Mouse (Mus musculus): ENCODE measurements at regions not wholly inside any gene's neighbourhood (a gene's known extent, or its start where the extent isn't known, plus 50 kb on each side); places are given as distances from the start of the nearest gene placed in this dataset.

DNA sequence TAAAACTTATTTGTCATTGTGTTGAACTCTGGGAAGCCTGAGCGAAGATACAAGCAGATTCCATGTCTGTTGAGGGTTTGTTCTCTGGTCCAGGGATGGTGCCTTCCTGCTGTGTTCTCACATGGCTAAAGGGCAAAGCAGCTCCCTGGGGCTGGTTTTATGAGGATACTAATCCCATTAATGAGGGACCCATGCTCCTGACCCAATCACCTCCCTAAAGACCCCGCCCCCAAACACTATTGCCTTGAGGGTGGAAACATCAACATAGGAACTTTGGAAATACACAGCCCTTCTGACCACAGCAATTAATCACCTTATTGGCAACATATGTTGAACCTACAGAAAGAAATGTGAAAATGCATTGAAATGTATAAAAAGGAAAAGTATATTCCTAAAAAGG, 88.5 kb upstream of the BC052040 start:
- H3K9ac ChIP-seq (ENCODE audit: low read depth, low read length), result no peak overlapping the region

GRCm38 (mm10) chr2:115499904-115500303, 81.6 kb upstream of the BC052040 start:
- WGBS, result 83% methylated on average over 2 of the region's 2 CpGs
- H3K9ac ChIP-seq (ENCODE audit: low read depth, low read length), result no peak overlapping the region
- no peaks in the 10 kb centered on the region for H3K27me3 ChIP-seq (replicated peaks; ENCODE audit: control insufficient read depth, insufficient read depth, low read length)
- no peaks in the 10 kb centered on the region for H3K4me1 ChIP-seq (ENCODE audit: control insufficient read depth, insufficient read depth, low read length)
- no peak overlapping the region for H3K4me2 ChIP-seq (ENCODE audit: low read depth, low read length)
- H3K36me3 ChIP-seq (ENCODE audit: control insufficient read depth, insufficient read depth, low read length), result no peaks in the 10 kb centered on the region
- no peak overlapping the region for H3K27ac ChIP-seq (ENCODE audit: low read length)
- ATAC-seq, result no peak
- H3K9me3 ChIP-seq (ENCODE audit: control insufficient read depth, low read length), result no peaks in the 10 kb centered on the region
- H3K4me3 ChIP-seq (ENCODE audit: low read length), result no peak overlapping the region

More for the DNA sequence above, 88.5 kb upstream of the BC052040 start:
- 76% methylated on average over 2 of the region's 2 CpGs for WGBS
- H3K27me3 ChIP-seq (replicated peaks; ENCODE audit: control insufficient read depth, insufficient read depth, low read length), result no peaks in the 10 kb centered on the region
- H3K36me3 ChIP-seq (ENCODE audit: control insufficient read depth, insufficient read depth, low read length), result no peaks in the 10 kb centered on the region
- no peak overlapping the region for H3K27ac ChIP-seq (ENCODE audit: low read length)
- no peak for ATAC-seq
- H3K9me3 ChIP-seq (ENCODE audit: control insufficient read depth, low read length), result no peaks in the 10 kb centered on the region
- H3K4me1 ChIP-seq (ENCODE audit: control insufficient read depth, insufficient read depth, low read length), result no peaks in the 10 kb centered on the region
- H3K4me3 ChIP-seq (ENCODE audit: low read length), result no peak overlapping the region
- H3K4me2 ChIP-seq (ENCODE audit: low read depth, low read length), result no peak overlapping the region

DNA sequence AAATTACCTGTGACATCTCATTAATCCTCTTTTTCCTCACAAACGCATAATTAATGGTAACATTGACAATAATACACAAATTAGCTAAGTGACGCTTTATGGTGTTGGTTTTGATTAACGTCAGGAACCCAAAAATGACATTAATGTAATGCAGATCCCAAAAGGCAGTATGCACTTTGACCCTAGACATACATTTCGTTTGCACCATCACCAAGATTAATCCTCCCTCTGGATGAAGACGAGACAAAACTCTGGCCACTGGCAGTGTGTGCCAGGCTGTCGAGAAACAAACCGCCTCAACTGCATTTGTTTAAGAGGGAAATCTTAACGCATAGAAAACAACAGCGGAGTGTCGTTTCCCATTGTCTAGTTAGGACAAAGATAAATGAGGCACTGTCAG, 72.0 kb upstream of the BC052040 start:
- Histone ChIP-seq H3K27ac (ENCODE audit: low read length) (no peak overlapping the region), H3K9ac (ENCODE audit: low read depth, low read length) (no peak overlapping the region), H3K36me3 (ENCODE audit: control insufficient read depth, insufficient read depth, low read length) (no peaks in the 10 kb centered on the region), H3K4me3 (ENCODE audit: low read length) (no peak overlapping the region), H3K9me3 (ENCODE audit: control insufficient read depth, low read length) (no peaks in the 10 kb centered on the region), H3K4me1 (ENCODE audit: control insufficient read depth, insufficient read depth, low read length) (peaks cover 7% of the 10 kb centered on the region), H3K4me2 (ENCODE audit: low read depth, low read length) (no peak overlapping the region), H3K27me3 (replicated peaks; ENCODE audit: control insufficient read depth, insufficient read depth, low read length) (no peaks in the 10 kb centered on the region)
- ATAC-seq, result no peak
- WGBS, result 53% methylated on average over 10 of the region's 10 CpGs

DNA sequence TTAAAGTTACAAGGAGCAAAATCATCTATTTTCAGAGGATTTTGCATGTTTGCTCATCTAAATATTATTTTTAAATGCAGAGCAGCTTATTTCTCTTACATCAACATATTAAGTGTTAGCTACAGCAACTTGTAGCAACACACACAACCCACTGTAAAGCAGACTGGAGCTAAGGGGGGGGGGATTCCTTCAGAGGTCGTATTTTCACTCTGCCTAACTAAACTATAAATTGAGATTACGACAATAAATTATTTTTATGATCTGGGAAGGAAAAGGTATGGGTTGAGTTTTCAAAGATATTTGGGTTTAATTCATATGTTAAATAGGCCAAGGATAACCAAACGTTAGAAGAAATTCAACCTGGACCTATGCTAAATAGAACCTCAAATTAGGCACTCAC, 70.4 kb upstream of the BC052040 start:
- no peak overlapping the region for H3K9ac ChIP-seq (ENCODE audit: low read depth, low read length)
- H3K36me3 ChIP-seq (ENCODE audit: control insufficient read depth, insufficient read depth, low read length), result no peaks in the 10 kb centered on the region
- no peak overlapping the region for H3K4me2 ChIP-seq (ENCODE audit: low read depth, low read length)
- H3K4me3 ChIP-seq (ENCODE audit: low read length), result no peak overlapping the region
- H3K27ac ChIP-seq (ENCODE audit: low read length), result no peak overlapping the region
- WGBS, result 65% methylated on average over 3 of the region's 3 CpGs
- H3K4me1 ChIP-seq (ENCODE audit: control insufficient read depth, insufficient read depth, low read length), result peaks cover 7% of the 10 kb centered on the region
- ATAC-seq, result no peak
- no peaks in the 10 kb centered on the region for H3K9me3 ChIP-seq (ENCODE audit: control insufficient read depth, low read length)
- H3K27me3 ChIP-seq (replicated peaks; ENCODE audit: control insufficient read depth, insufficient read depth, low read length), result no peaks in the 10 kb centered on the region

- H3K27ac ChIP-seq (ENCODE audit: low read length), result peak overlapping the region; percentile 63
- no peaks in the 10 kb centered on the region for H3K36me3 ChIP-seq (ENCODE audit: control insufficient read depth, insufficient read depth, low read length)
- H3K4me1 ChIP-seq (ENCODE audit: control insufficient read depth, insufficient read depth, low read length), result peaks cover 7% of the 10 kb centered on the region
- no peaks in the 10 kb centered on the region for H3K9me3 ChIP-seq (ENCODE audit: control insufficient read depth, low read length)
- no peak overlapping the region for H3K4me2 ChIP-seq (ENCODE audit: low read depth, low read length)
- no peak for ATAC-seq
- H3K27me3 ChIP-seq (replicated peaks; ENCODE audit: control insufficient read depth, insufficient read depth, low read length), result no peaks in the 10 kb centered on the region
- no peak overlapping the region for H3K4me3 ChIP-seq (ENCODE audit: low read length)
- 50% methylated on average over 14 of the region's 14 CpGs for WGBS
- no peak overlapping the region for H3K9ac ChIP-seq (ENCODE audit: low read depth, low read length)
Measured at GRCm38 (mm10) chr2:115511612-115512525, 69.6 kb upstream of the BC052040 start.

DNA sequence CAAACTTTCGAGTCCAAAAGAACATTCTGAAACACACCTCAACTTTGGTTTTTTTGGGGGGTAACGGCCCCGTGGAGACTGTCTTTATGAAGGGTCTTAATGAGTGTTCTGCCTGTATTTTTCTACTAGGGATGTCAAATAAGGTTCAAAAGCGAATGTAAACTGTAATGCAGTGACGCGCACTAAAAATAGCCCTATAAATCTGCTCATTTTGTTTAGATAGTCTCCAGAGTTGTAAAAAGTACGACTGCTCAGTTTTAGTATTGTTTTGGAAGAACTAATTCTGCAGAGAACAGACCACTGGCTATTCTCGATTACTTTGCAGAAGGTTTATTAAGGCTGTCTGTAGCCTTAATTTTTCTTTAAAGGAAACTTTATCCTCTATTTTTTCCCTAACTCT, 68.6 kb upstream of the BC052040 start:
- Histone ChIP-seq H3K36me3 (ENCODE audit: control insufficient read depth, insufficient read depth, low read length) (no peaks in the 10 kb centered on the region), H3K4me2 (ENCODE audit: low read depth, low read length) (peak overlapping the region; percentile 11; the same call in 1 of the 2 replicates), H3K4me3 (ENCODE audit: low read length) (no peak overlapping the region), H3K27ac (ENCODE audit: low read length) (peak overlapping the region; percentile 59; the same call in 1 of the 2 replicates), H3K9me3 (ENCODE audit: control insufficient read depth, low read length) (no peaks in the 10 kb centered on the region), H3K27me3 (replicated peaks; ENCODE audit: control insufficient read depth, insufficient read depth, low read length) (no peaks in the 10 kb centered on the region), H3K9ac (ENCODE audit: low read depth, low read length) (no peak overlapping the region), H3K4me1 (ENCODE audit: control insufficient read depth, insufficient read depth, low read length) (peaks cover 11% of the 10 kb centered on the region)
- ATAC-seq, result no peak
- 29% methylated on average over 8 of the region's 8 CpGs for WGBS

GRCm38 (mm10) chr2:115513774-115514231, 67.7 kb upstream of the BC052040 start:
- Histone ChIP-seq H3K4me1 (ENCODE audit: control insufficient read depth, insufficient read depth, low read length) (peaks cover 16% of the 10 kb centered on the region), H3K4me3 (ENCODE audit: low read length) (no peak overlapping the region), H3K9me3 (ENCODE audit: control insufficient read depth, low read length) (no peaks in the 10 kb centered on the region), H3K36me3 (ENCODE audit: control insufficient read depth, insufficient read depth, low read length) (no peaks in the 10 kb centered on the region), H3K27ac (ENCODE audit: low read length) (peak overlapping the region; percentile 40), H3K4me2 (ENCODE audit: low read depth, low read length) (peak overlapping the region; percentile 10; the same call in 1 of the 2 replicates), H3K27me3 (replicated peaks; ENCODE audit: control insufficient read depth, insufficient read depth, low read length) (no peaks in the 10 kb centered on the region), H3K9ac (ENCODE audit: low read depth, low read length) (peak overlapping the region; percentile 43)
- 25% methylated on average over 8 of the region's 8 CpGs for WGBS
- ATAC-seq, result no peak

- 15% methylated on average over 9 of the region's 9 CpGs for WGBS
- peak; percentile 62 for ATAC-seq
Measured at GRCm38 (mm10) chr2:115514831-115515428, 66.6 kb upstream of the BC052040 start.

GRCm38 (mm10) chr2:115515470-115515869, 66.0 kb upstream of the BC052040 start:
- H3K9ac ChIP-seq (ENCODE audit: low read depth, low read length), result no peak overlapping the region
- peaks cover 16% of the 10 kb centered on the region for H3K4me1 ChIP-seq (ENCODE audit: control insufficient read depth, insufficient read depth, low read length)
- H3K27me3 ChIP-seq (replicated peaks; ENCODE audit: control insufficient read depth, insufficient read depth, low read length), result no peaks in the 10 kb centered on the region
- 78% methylated on average over 6 of the region's 6 CpGs for WGBS
- no peaks in the 10 kb centered on the region for H3K36me3 ChIP-seq (ENCODE audit: control insufficient read depth, insufficient read depth, low read length)
- H3K9me3 ChIP-seq (ENCODE audit: control insufficient read depth, low read length), result no peaks in the 10 kb centered on the region
- 0 out of 2 replicates have a peak overlapping the region, but pooled peaks have one; percentile 19 for H3K27ac ChIP-seq (ENCODE audit: low read length)
- H3K4me2 ChIP-seq (ENCODE audit: low read depth, low read length), result no peak overlapping the region
- ATAC-seq, result no peak
- H3K4me3 ChIP-seq (ENCODE audit: low read length), result no peak overlapping the region

More at GRCm38 (mm10) chr2:115514831-115515428, 66.6 kb upstream of the BC052040 start:
- Histone ChIP-seq H3K27me3 (replicated peaks; ENCODE audit: control insufficient read depth, insufficient read depth, low read length) (no peaks in the 10 kb centered on the region), H3K9me3 (ENCODE audit: control insufficient read depth, low read length) (no peaks in the 10 kb centered on the region), H3K4me2 (ENCODE audit: low read depth, low read length) (no peak overlapping the region), H3K9ac (ENCODE audit: low read depth, low read length) (0 out of 2 replicates have a peak overlapping the region, but pooled peaks have one; percentile 1), H3K4me3 (ENCODE audit: low read length) (no peak overlapping the region), H3K4me1 (ENCODE audit: control insufficient read depth, insufficient read depth, low read length) (peaks cover 16% of the 10 kb centered on the region), H3K36me3 (ENCODE audit: control insufficient read depth, insufficient read depth, low read length) (no peaks in the 10 kb centered on the region), H3K27ac (ENCODE audit: low read length) (peak overlapping the region; percentile 3; the same call in 1 of the 2 replicates)

Data from intestine, embryonic 16.5 days (tissue).